Mouse (Mus musculus) testis, adult 2 months (tissue): ENCODE data around the gene Bsn.

Experiments
- CTCF ChIP-seq: fragments of 200-500 bp; IDR thresholded peaks from 2 replicates; pipeline ENCODE4 v1.5.1; 2012; ENCODE audit warnings: low read depth, mild to moderate bottlenecking, inconsistent platforms, low read length, moderate library complexity; ENCODE audit not compliant: control insufficient read depth, insufficient read depth, insufficient replicate concordance
- POLR2A ChIP-seq: fragments of 200-500 bp; IDR thresholded peaks from 2 replicates; pipeline ENCODE4 v1.6.1; 2012; ENCODE audit warnings: low read depth, mild to moderate bottlenecking, inconsistent platforms, low read length, moderate library complexity; ENCODE audit not compliant: control insufficient read depth

DNA sequence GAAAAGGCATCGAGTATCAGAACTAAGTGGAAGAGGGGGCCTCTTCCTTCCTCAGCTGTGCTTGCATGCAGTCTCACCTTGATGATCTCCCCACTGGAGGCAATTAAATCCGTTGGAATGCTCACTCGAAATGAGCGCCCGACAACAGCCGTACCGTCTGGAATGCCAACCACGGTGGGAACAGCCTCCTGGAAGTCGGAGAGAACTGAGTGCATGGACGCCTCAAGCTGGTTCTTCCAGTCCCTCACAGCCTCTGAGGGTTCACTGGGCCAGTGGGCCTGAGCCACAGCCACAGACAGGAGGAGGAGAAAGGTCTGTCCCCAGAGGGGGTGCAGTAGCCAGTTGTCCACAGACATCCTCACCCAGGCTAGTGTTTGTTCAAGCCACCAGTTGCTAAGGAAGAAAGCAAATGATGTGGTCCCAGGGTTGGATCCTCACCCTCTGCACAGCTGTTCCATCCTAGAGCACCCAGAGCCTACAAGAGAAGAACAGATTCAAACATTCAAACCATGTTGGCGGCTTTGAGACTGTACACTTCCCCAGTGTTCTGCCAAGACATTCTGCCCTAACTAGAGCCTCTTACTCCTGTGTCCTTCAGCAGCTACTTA, 27.9 kb upstream of the Bsn start:
- TF ChIP-seq CTCF: no peak
- TF ChIP-seq POLR2A: no peak
